Mouse (Mus musculus): ENCODE measurements around the gene 9130019O22Rik.

DNA sequence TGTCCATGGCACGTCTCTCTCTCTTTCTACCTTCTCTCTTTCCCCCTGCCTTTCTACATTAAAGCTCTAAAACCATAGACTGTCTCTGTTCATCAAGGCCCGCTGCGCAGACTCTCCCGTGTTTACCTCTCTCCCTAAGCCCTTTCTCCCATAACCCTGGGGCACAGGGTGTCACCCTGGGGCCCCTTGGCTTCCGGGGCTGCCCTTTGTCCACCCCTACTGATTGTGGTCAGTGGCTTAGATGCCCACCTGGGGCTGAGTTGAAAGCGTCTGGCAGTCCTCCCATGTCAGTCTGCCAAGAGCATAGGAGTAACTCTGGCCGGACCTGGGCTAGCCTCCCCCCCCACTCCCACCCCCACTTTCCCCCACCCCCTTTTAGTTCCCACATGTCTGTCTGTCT is 3.3 kb upstream of the 9130019O22Rik start:
- TF ChIP-seq CTCF (IDR thresholded peaks at IDR 0.05; ENCODE audit: borderline replicate concordance, control insufficient read depth, extremely low read depth, insufficient read depth, low read length, poor library complexity) (no peak), POLR2A (IDR thresholded peaks at IDR 0.05; ENCODE audit: control insufficient read depth, extremely low read depth, insufficient read depth, low read length, poor library complexity) (no peak)
